Mouse (Mus musculus) adrenal gland, postnatal 25 days (tissue): ENCODE results near the gene Pip4k2a. TPM values are rescaled to one million over a fixed set of nuclear protein-coding genes. Genes with fewer than 3 reads are reported as not detected.
A peak's percentile ranks its signal among the peaks of the same experiment; 100 is the strongest.
"Not testable (repeated sequence)": the region's sequence is repeated elsewhere in the genome, so short reads cannot be mapped to it uniquely, and the experiment has no call there.

Experiments
- DNase-seq: peaks from one replicate; pipeline ENCODE4 v3.0.0; 2021; ENCODE audit warnings: mixed read lengths
- total RNA-seq: library from RNA; stranded (reverse); gene quantifications from 2 replicates; pipeline ENCODE4 v1.2.3, GENCODE M21; 2021

Gene Pip4k2a
- total RNA-seq, 1 experiment from 2014 or later: 40.0 TPM

DNA sequence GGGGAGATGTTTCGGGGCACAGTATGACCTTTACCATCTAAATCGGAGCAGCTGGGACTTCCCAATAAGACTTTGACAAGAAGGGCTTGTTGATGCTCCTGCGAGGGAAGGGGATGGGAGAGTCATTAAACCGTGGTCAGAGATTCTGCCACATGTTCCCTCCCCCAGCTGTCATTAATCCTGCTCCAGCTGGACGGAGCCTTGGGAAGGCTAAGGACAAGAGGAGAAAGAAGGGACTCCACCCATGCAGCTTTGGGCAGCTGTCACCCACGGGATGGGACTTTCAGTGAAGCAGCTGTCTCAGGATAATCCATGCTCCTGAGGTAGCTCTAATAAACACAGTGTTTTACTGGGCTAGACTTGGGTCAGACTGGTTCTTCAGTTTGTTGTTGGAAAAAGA is 101.9 kb downstream of the Pip4k2a start:
- no peak for DNase-seq

DNA sequence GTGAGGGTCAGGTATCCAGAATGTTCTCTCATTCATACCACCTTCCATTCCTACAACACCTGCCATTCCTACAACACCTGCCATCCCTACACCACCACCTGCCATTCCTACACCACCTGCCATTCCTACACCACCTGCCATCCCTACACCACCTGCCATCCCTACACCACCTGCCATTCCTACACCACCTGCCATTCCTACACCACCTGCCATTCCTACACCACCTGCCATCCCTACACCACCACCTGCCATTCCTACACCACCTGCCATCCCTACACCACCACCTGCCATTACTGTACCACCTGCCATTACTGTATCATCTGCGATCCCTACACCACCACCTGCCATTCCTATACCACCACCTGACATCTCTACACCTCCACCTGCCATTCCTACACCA is 104.6 kb downstream of the Pip4k2a start:
- not testable (repeated sequence) for DNase-seq

DNA sequence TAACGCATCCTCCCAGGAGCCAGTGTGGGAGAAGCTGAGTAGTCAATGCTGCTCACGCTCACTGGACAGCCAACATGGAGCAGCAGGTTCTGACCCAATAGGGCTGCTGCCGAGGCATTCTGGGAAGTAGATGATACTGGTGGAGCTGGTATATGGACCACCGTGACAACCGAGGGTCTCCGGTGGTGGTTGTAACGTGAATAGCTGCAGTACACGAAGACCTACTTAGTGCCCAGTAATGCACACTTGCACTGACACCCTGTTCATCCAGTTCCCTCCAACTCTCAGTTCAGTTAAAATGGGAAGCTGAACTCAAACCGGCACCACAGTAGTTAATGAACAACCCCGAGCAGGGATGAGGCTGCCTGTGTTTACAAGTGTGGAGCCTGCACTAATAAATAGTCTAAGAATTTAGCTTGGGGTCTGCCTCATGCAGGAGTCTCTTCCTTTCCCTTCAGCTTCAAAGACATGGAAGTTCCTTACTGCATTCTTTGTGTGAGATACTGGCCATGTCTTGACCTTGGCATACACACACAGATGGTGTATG is 105.9 kb downstream of the Pip4k2a start:
- no peak for DNase-seq

- no peak for DNase-seq
These were observed 107.5 kb downstream of the Pip4k2a start for GRCm38 (mm10) chr2:18890227-18891001.

GRCm38 (mm10) chr2:18884277-18884676 is 113.6 kb downstream of the Pip4k2a start:
- no peak for DNase-seq

DNA sequence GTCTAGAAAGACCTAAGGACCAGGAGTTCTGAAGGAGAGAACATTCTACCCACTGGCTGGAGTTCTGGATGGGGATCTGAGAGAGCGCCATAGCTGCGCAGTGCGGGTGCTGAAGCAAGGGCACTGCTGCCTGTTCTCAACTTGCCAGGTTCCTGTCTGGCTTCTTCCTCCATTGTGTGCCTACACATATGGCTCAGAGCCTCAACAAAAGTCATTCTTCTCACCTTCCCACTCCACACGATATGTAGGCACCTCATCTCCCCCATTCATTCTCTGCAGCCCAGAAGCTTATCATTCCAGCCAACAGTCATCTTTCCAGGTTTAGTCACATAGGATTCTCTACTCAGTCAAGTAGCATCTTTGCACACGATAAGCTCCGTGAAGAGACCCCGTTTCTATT is 123.3 kb downstream of the Pip4k2a start:
- DNase-seq: no peak

DNA sequence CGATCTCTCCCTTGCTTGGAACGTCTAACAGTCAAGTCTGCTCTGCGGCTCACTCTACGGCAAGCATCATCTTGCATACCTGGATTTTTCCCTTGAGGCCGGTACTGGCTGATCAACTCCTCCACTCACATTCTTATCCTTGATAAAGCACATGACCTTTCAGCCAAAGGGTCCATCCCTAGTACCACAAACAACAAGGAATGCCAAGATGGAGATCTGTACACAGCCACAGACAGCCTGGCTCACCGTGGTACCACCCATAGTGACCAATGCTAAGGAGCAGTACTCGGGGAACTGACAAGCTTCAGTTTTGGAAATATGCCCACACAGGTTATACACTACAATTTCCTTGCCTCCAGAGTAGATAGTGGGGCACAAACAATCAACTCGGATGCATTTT is 123.9 kb downstream of the Pip4k2a start:
- DNase-seq: no peak

DNA sequence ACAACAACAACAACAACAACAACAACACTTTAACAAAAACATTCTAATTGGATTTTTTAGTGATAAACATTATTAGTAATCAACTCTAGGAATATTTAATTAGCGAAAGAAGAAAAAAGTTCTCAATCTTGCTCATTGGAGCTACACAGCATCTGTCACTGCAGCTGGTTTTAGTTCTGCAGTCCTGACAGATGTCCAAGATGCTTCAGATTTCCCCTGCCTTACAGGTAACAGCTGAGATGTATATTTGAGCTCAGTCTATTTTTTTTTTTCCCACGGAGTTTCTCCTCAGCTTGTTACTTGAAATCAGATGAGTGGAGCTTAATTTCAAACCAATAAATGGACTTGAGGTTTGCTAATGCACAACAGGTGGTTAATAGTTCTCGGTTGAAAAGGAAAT is 124.5 kb downstream of the Pip4k2a start:
- no peak for DNase-seq

DNA sequence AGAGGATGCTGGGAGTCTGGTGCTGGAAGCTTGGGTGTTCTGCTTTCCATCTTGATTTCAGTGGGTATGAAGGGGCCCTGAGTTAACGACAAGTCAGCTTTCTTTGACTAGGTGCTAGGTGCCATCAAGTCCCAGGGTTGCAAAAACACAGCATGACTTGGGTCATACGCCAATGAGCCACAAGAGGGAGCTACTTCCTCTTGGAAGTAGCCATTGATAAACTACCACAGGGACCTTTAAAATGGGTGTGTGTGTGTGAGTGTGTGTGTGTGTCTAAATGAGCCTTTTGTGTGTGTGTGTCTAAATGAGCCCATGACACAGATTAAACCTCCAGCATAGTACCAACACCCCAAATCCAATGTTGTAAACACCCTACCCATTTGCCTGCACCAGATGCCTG is 125.1 kb downstream of the Pip4k2a start:
- peak; percentile 62 for DNase-seq

GRCm38 (mm10) chr2:18871087-18871486 is 126.8 kb downstream of the Pip4k2a start:
- DNase-seq: no peak

DNA sequence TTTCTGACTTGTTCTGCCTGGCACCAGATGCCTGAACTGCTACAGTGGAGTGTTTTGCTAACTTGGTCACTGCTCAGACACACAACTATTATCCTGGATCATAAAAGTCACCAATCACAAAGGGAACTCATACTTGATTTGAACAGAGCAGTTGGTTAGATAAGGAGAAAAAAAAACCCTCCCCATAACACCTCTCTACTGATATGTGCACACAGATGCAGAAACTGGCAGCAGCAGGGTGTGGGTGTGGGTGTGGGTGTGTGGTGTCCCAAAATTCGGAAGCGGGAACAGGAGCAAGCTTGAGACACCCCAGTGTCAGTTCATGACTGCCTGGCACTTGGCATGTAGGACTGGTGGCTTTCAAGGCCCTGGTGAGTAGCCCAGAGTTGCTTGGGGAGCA is 130.9 kb downstream of the Pip4k2a start:
- DNase-seq: no peak

DNA sequence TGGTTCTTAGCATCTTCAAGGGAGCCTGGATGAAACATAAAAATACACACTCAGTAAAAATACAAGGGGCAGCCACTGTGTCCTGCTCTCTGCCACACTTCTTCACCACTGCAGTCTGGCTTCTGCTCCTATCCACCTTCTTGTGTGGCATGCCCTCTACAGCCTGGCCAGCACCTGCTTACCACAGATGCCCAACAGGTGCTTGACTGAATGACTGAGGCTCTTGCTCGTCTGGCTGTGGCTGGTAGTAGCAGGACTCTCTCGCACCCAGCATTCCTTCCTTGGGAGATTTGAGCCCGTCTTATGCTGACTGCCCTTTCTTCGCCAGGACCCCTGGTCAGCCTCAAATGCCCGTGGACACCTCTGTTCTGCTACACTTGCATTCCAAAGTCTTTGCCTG is 133.2 kb downstream of the Pip4k2a start:
- no peak for DNase-seq

DNA sequence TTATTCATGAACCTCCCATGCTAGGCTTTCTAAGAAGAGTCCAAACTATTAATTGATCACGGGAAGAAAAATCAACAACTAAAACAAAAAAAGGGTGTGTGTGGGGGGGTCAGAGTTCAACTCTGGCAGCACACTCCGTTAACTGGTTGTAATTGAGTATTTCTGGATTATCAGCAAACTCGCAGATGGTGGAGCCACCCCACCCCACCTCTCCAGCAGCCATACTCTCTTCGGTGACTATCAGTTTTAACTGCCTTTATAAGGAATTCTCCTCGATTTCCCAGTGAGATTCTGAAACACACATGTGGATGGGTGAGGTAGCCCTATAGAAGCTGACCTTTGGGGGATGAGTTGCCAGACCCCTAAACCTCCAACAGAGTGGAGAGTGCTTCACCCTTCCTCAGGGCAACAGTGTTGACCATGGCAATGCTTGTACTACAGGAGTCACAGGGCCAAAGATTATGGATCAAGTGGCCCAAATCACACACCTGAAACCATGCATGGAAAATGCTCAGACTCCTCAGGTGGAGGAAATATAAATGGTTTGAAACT is 136.2 kb downstream of the Pip4k2a start:
- no peak for DNase-seq

- no peak for DNase-seq
These were observed 137.2 kb downstream of the Pip4k2a start for GRCm38 (mm10) chr2:18860686-18861085.

DNA sequence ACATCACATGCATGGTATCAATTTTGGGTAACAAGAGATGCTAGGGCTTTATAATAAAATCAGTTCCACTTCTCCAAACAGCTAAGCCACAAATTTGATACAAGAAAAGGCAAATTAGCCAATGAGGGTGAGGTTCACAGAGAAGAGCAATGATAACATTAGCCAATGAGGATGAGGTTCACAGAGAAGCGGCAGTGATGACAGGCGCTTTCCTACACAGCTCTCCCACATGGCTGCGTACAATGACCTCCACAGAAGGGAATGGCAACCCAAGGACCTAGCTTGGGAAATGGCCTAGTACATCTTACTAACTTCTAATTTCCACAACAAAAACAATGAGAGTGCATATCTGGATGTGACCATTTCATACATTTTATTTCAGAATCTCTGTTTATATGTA is 140.0 kb downstream of the Pip4k2a start:
- no peak for DNase-seq

GRCm38 (mm10) chr2:18856461-18856860 is 141.5 kb downstream of the Pip4k2a start:
- no peak for DNase-seq

DNA sequence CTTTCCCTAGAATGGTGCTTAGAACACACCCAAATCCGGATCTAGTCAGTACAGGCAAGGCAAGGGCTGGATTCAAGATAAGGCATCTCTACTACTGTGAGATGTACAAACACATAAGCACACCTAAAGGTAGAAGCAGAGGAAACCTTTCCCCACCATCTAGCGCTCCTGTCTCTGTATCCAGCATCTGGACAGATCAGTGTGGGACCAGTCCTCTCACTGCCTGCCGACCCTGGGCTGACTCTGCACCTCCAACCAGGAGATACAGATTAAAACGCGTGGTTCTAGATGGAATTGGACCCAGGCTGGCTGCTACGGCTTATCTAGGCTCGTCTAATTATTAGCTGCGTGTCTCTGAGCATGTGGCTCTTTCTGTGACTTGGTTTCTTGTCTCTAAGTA is 142.7 kb downstream of the Pip4k2a start:
- no peak for DNase-seq

DNA sequence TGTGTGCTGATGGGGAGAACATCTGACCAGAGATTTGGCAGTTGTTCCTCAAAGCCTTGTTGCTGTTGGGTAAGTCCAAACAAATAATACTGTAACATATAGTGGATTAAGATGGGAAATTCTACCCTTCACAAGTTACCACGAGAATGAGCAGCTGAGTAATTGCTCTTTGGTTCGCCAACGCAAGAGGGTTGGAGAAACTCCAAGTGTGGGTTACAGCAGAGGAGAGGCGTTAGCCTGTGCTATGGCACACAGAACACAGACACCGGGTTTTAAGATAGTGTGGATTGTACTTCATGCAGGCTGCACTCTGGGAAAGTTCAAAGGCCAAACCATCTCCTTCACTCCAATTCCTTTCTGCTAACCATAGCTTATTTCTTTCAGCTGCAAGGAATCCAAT is 144.6 kb downstream of the Pip4k2a start:
- DNase-seq: no peak

GRCm38 (mm10) chr2:18850657-18851056 is 147.3 kb downstream of the Pip4k2a start:
- DNase-seq: no peak

DNA sequence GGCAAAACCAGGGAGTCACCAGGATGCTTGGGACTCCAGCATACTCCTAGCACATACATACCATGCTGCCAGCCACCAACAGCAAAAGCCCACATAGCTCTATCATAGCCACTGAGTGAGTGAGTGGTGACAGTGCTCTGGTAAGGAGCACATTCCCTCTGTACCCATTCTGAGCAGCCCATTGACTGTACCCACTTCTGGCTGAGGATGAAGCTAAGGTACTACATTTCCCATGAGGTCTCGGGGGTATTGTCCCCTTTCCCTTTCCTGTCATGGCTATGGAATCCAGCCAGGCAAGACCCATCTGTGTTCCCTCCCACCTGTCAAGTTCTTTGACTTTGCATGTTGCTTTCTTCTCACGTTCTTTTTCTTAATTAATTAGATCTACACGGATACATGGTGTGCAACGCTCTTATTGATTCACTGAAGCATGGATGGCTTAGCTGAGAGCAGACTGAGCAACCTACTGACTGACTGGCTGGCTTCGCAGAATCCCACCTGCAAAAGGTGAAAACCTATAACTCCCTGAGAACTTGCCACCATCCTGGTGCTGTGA is 149.8 kb downstream of the Pip4k2a start:
- DNase-seq: no peak

DNA sequence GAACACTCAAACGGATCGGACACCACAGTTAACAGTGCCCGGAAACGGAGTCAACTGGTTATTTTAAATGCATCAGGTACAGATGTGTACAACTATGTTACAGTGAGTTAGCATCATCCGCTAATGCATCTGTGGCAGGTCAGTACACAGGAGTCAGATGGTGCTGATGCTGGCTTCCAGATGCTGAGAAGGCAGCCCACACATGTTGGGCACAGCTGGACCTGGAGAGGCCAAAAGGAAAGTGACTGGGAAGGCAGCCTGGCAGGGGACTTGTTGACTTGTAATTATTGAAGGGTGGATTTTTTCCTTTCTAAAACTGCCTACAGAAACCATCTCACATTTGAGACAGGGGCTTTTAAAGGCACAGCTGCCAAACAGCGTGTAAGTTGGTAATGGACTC is 155.4 kb downstream of the Pip4k2a start:
- no peak for DNase-seq

- no peak for DNase-seq
These were observed 156.9 kb downstream of the Pip4k2a start for GRCm38 (mm10) chr2:18841051-18841450.

GRCm38 (mm10) chr2:18839532-18839931 is 158.4 kb downstream of the Pip4k2a start:
- no peak for DNase-seq
